Mouse (Mus musculus) lung, embryonic 16.5 days (tissue): ENCODE measurements around the gene Capn3. TPM values are rescaled to one million over a fixed set of nuclear protein-coding genes. Genes with fewer than 3 reads are reported as not detected.

Experiments
- ATAC-seq: fragments of 200-750 bp; cut with Nextera tagmentation; 2 replicates; pipeline ENCODE4 v1.8.0; 2017; ENCODE audit warnings: low read depth, mild to moderate bottlenecking, moderate library complexity
- H3K27ac ChIP-seq: fragments of 300-500 bp; sonication (generic); 2 replicates; pipeline ENCODE4 v1.5.1; 2014; ENCODE audit warnings: mild to moderate bottlenecking, control low read depth, low read length
- H3K27me3 ChIP-seq: fragments of 300-500 bp; sonication (generic); 2 replicates; pipeline ENCODE4 v1.6.1; 2014; ENCODE audit warnings: low read depth, low read length, mixed read lengths; ENCODE audit not compliant: control insufficient read depth, insufficient read depth
- H3K36me3 ChIP-seq: fragments of 300-500 bp; sonication (generic); 2 replicates; pipeline ENCODE4 v1.6.1; 2014; ENCODE audit warnings: low read length; ENCODE audit not compliant: control insufficient read depth, insufficient read depth
- H3K4me1 ChIP-seq: fragments of 300-500 bp; sonication (generic); replicated peaks from 2 replicates; pipeline ENCODE4 v1.6.1; 2014; ENCODE audit warnings: low read length, mixed read lengths; ENCODE audit not compliant: control insufficient read depth, insufficient read depth
- H3K4me2 ChIP-seq: fragments of 300-500 bp; sonication (generic); 2 replicates; pipeline ENCODE4 v1.6.1; 2014; ENCODE audit warnings: low read depth, low read length, control low read depth
- H3K4me3 ChIP-seq: fragments of 300-500 bp; sonication (generic); 2 replicates; pipeline ENCODE4 v1.5.1; 2014; ENCODE audit warnings: mild to moderate bottlenecking, low read length, control low read depth
- H3K9ac ChIP-seq: fragments of 300-500 bp; sonication (generic); 2 replicates; pipeline ENCODE4 v1.6.1; 2014; ENCODE audit warnings: low read length, control low read depth
- H3K9me3 ChIP-seq: fragments of 300-500 bp; sonication (generic); 2 replicates; pipeline ENCODE4 v1.6.1; 2016; ENCODE audit warnings: low read length; ENCODE audit not compliant: control insufficient read depth
- WGBS: fragments of 180-500 bp; shearing (Covaris S2); extraction: QIAGEN DNeasy Blood & Tissue Kit; methylation state at CpG from one replicate; pipeline ENCODE4 v1.1.7; 2014; 5-methylcytosine and 5-hydroxymethylcytosine counted together
- polyA plus RNA-seq: library from polyadenylated mRNA; unstranded; fragments of >200 nt; fragmentation: Nextera tagmentation; extraction: Ambion mirVana; gene quantifications from 2 replicates; pipeline ENCODE4 v1.2.1, GENCODE M21; 2015

The Capn3 gene
- 0.94 and 1.1 TPM in 2 replicates for polyA plus RNA-seq

DNA sequence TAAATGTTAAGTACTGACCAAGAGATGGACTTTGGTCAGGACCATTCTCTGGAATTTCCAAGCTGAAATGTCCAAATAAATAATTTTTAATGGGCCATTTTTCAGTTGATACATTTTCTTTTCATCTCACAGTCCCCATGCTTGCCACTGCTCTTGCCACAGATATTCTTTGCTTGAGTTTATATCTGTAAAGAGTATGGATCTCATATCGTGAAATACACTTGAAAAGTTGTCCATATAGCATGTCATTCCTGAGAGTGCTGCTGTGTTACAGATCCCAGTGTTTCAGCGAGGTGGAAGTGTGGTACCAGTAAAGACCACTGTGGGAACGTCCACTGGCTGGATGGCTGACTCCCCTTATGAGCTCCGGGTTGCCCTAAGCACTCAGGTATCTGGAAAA lies at the start of gene Capn3:
Gene Capn3, plus strand, starts transcription at position 301 of the 400 bp plus-strand sequence.
- no peak for ATAC-seq
- Histone ChIP-seq H3K27me3 (no peaks in the 10 kb centered on the region), H3K36me3 (no peaks in the 10 kb centered on the region), H3K4me2 (no peak within 1 kb of the TSS), H3K27ac (no peak within 1 kb of the TSS), H3K4me1 (no peaks in the 10 kb centered on the region), H3K9me3 (no peaks in the 10 kb centered on the region), H3K9ac (no peak within 1 kb of the TSS), H3K4me3 (no peak within 1 kb of the TSS)
- WGBS = 64% methylated on average over 4 of the region's 4 CpGs

- 86% methylated on average over 3 of the region's 3 CpGs for WGBS
- H3K36me3 ChIP-seq = no peaks in the 10 kb centered on the region
- H3K9ac ChIP-seq = no peak overlapping the region
- H3K27ac ChIP-seq = no peak overlapping the region
- no peak overlapping the region for H3K4me3 ChIP-seq
- no peaks in the 10 kb centered on the region for H3K4me1 ChIP-seq
- H3K9me3 ChIP-seq = no peaks in the 10 kb centered on the region
- no peak for ATAC-seq
- no peaks in the 10 kb centered on the region for H3K27me3 ChIP-seq
- H3K4me2 ChIP-seq = no peak overlapping the region
Observed at GRCm38 (mm10) chr2:120411096-120411628, 44.7 kb upstream of the Capn3 start.

DNA sequence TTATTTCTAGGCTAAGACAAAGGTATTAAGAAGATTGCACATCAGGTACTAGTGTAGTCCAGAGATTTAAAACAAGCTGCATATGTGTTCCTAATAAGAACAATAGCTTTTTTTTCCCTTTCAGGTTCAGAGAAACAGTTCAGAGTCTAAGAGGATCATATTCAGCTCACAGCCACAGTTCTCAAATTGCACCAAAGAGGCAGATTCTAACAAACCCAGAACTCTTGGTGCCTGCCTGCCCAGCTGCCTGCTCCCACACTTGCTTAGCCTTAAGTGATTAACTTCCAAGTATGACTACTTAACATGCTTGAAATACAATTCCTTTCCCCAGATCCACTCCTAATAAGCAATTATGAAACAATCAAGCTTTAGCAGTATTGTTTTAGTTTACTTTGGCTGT lies 41.7 kb upstream of the Capn3 start:
- Histone ChIP-seq H3K36me3 (no peaks in the 10 kb centered on the region), H3K27ac (no peak overlapping the region)
- no peak for ATAC-seq

DNA sequence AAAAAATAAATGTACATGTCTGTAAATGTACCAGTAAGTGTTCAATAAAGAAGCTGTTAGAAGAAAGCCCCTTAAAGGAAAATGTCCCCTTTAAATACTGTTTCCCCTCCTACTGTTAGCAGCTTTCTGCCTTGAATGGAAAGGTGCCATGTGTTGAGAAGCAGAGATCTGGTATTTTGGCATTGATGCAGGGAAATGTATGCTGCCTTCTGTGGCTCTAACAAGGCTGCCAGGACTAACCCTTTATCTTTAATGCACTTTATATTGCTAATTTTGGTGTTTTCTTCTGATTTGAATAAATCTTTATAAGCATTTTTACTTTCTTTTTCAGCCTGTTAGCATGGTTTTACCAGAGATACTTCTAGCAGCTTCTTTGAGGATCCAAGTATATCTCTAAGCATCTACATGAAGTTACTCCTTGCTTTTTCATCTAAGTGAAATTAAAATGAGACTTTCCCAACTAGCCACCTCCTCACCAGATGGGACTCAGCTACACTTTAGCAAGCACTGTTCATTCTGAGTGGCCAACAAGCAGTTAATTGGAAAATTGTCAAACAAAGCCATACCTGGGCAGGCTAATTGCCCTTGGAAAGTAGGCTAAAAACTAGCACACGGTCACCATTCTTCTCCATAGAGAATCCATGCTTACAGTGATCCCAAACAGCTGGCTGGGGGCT lies 40.9 kb upstream of the Capn3 start:
- 62% methylated on average over 1 of the region's 1 CpGs for WGBS
- H3K4me2 ChIP-seq = no peak overlapping the region

More for the DNA sequence above, 41.7 kb upstream of the Capn3 start:
- no peak overlapping the region for H3K4me3 ChIP-seq
- no peaks in the 10 kb centered on the region for H3K27me3 ChIP-seq
- no peak overlapping the region for H3K9ac ChIP-seq
- no peaks in the 10 kb centered on the region for H3K4me1 ChIP-seq
- no peak overlapping the region for H3K4me2 ChIP-seq
- H3K9me3 ChIP-seq = no peaks in the 10 kb centered on the region

DNA sequence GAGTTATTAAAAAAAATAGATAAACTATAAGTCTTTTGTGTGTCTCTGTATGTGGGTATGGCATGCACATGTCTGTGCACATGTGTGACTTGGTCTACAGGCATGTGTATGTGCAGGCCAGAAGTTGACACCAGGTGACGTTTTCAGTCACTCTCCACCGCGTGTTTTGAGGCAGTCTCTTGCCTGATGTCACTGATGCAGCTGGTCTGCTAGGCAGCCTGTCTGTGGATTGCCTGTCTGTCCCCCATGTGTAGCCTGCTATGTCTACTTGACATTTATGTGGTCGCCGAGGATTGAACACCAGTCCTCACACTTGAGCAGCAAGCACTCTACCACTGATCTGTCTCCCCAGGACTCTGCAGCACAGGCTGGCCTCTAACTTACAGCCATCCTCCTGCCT lies 31.4 kb upstream of the Capn3 start:
- 70% methylated on average over 5 of the region's 5 CpGs for WGBS
- Histone ChIP-seq H3K4me2 (no peak overlapping the region), H3K4me1 (no peaks in the 10 kb centered on the region), H3K9ac (no peak overlapping the region), H3K36me3 (no peaks in the 10 kb centered on the region), H3K4me3 (no peak overlapping the region), H3K27me3 (no peaks in the 10 kb centered on the region), H3K9me3 (no peaks in the 10 kb centered on the region), H3K27ac (no peak overlapping the region)
- ATAC-seq = no peak

More for the DNA sequence above, 40.9 kb upstream of the Capn3 start:
- no peaks in the 10 kb centered on the region for H3K36me3 ChIP-seq
- no peaks in the 10 kb centered on the region for H3K9me3 ChIP-seq
- H3K27me3 ChIP-seq = no peaks in the 10 kb centered on the region
- H3K9ac ChIP-seq = no peak overlapping the region
- H3K27ac ChIP-seq = no peak overlapping the region
- no peaks in the 10 kb centered on the region for H3K4me1 ChIP-seq
- H3K4me3 ChIP-seq = no peak overlapping the region
- no peak for ATAC-seq

DNA sequence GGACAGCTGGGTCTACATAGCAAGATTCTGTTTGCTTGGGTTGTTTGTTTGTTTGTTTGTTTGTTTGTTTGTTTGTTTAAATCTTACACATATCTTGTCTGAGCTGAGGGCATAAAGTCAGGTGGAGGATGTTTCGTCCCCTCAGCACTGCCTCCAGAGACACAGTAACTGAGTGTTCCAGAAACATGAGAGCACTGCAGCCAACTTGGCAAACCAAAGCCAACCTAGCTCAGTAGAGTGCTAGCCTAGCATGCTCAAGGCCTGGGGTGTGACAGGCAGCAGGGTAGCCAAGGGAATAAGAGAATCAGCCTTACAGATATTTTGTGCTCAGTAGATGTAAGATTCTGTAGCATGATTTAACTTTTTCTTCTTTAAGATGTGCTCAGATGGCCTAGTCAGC lies 11.3 kb upstream of the Capn3 start:
- 82% methylated on average over 1 of the region's 1 CpGs for WGBS
- Histone ChIP-seq H3K36me3 (no peaks in the 10 kb centered on the region), H3K27me3 (no peaks in the 10 kb centered on the region)

GRCm38 (mm10) chr2:120446373-120446772 lies 9.4 kb upstream of the Capn3 start:
- Histone ChIP-seq H3K4me3 (no peak overlapping the region), H3K27ac (no peak overlapping the region), H3K9ac (no peak overlapping the region), H3K4me1 (no peaks in the 10 kb centered on the region), H3K9me3 (no peaks in the 10 kb centered on the region), H3K27me3 (no peaks in the 10 kb centered on the region), H3K36me3 (no peaks in the 10 kb centered on the region), H3K4me2 (no peak overlapping the region)
- 63% methylated on average over 10 of the region's 10 CpGs for WGBS
- ATAC-seq = no peak

More for the DNA sequence above, 11.3 kb upstream of the Capn3 start:
- Histone ChIP-seq H3K27ac (no peak overlapping the region), H3K9ac (no peak overlapping the region), H3K4me1 (no peaks in the 10 kb centered on the region), H3K4me3 (no peak overlapping the region), H3K9me3 (no peaks in the 10 kb centered on the region), H3K4me2 (no peak overlapping the region)
- no peak for ATAC-seq

- H3K9me3 ChIP-seq = no peaks in the 10 kb centered on the region
- H3K27ac ChIP-seq = no peak overlapping the region
- 90% methylated on average over 1 of the region's 1 CpGs for WGBS
- no peak for ATAC-seq
- no peaks in the 10 kb centered on the region for H3K27me3 ChIP-seq
- no peaks in the 10 kb centered on the region for H3K4me1 ChIP-seq
- no peak overlapping the region for H3K9ac ChIP-seq
- no peak overlapping the region for H3K4me2 ChIP-seq
- H3K4me3 ChIP-seq = no peak overlapping the region
- no peaks in the 10 kb centered on the region for H3K36me3 ChIP-seq
Observed at GRCm38 (mm10) chr2:120447306-120447705, 8.5 kb upstream of the Capn3 start.

DNA sequence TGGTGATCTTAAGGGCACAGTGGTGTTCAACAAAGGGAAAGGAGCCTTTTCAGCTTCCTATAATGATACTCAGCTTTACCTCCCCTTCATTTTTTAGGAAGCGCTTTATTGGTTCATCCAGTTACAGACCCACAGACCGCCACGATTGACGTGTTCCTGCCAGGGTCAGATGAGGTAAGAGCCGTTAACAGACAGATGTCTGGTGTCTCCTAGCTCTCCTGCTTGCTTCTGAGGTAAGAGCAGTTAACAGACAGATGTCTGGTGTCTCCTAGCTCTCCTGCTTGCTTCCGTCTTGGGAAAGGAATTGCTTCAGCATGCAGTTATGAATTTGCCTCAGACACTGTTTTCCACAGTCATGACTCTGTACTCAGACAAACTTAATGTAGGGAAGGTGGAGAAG lies 5.1 kb upstream of the Capn3 start:
- Histone ChIP-seq H3K4me1 (no peaks in the 10 kb centered on the region), H3K9ac (no peak overlapping the region), H3K4me2 (no peak overlapping the region), H3K4me3 (no peak overlapping the region), H3K27me3 (no peaks in the 10 kb centered on the region), H3K36me3 (no peaks in the 10 kb centered on the region), H3K9me3 (no peaks in the 10 kb centered on the region), H3K27ac (no peak overlapping the region)
- no peak for ATAC-seq
- 70% methylated on average over 6 of the region's 6 CpGs for WGBS
